Mouse (Mus musculus) heart, postnatal 0 days (tissue): ENCODE measurements around the gene Secisbp2. TPM values are rescaled to one million over a fixed set of nuclear protein-coding genes. Genes with fewer than 3 reads are reported as not detected.

Source experiments
- ATAC-seq: fragments of 200-750 bp; cut with Nextera tagmentation; 2 replicates; pipeline ENCODE4 v1.8.0; 2017; ENCODE audit warnings: low read depth, moderate number of reproducible peaks, moderate library complexity; ENCODE audit not compliant: insufficient read depth
- DNase-seq: peaks from one replicate; pipeline ENCODE4 v3.0.0-alpha.2; 2016; ENCODE audit warnings: low spot score
- H3K27ac ChIP-seq: fragments of 300-500 bp; sonication (generic); 2 replicates; pipeline ENCODE4 v1.5.1; 2014; ENCODE audit warnings: low read depth, mild to moderate bottlenecking
- H3K27me3 ChIP-seq: fragments of 300-500 bp; sonication (generic); 2 replicates; pipeline ENCODE4 v1.6.1; 2014; ENCODE audit warnings: low read length, mixed read lengths; ENCODE audit not compliant: control insufficient read depth, insufficient read depth
- H3K36me3 ChIP-seq: fragments of 300-500 bp; sonication (generic); replicated peaks from 2 replicates; pipeline ENCODE4 v1.6.1; 2014; ENCODE audit warnings: low read length, mixed read lengths; ENCODE audit not compliant: control insufficient read depth, insufficient read depth
- H3K4me1 ChIP-seq: fragments of 300-500 bp; sonication (generic); 2 replicates; pipeline ENCODE4 v1.6.1; 2014; ENCODE audit warnings: antibody characterized with exemption; ENCODE audit not compliant: control insufficient read depth, insufficient read depth
- H3K4me2 ChIP-seq: fragments of 300-500 bp; sonication (generic); 2 replicates; pipeline ENCODE4 v1.6.1; 2014; ENCODE audit warnings: low read depth, mild to moderate bottlenecking, low read length, moderate library complexity
- H3K4me3 ChIP-seq: fragments of 300-500 bp; sonication (generic); 2 replicates; pipeline ENCODE4 v1.5.1; 2014; ENCODE audit warnings: low read depth, low read length
- H3K9ac ChIP-seq: fragments of 300-500 bp; sonication (generic); replicated peaks from 2 replicates; pipeline ENCODE4 v1.6.1; 2014; ENCODE audit warnings: low read depth, low read length, mixed read lengths
- H3K9me3 ChIP-seq: fragments of 300-500 bp; sonication (generic); replicated peaks from 2 replicates; pipeline ENCODE4 v1.6.1; 2016; ENCODE audit warnings: low read length; ENCODE audit not compliant: control insufficient read depth
- CTCF ChIP-seq: IDR thresholded peaks from 2 replicates; pipeline ENCODE4 v1.5.1; 2016; ENCODE audit warnings: antibody characterized with exemption, control low read depth, low read depth
- EP300 ChIP-seq: IDR thresholded peaks from 2 replicates; pipeline ENCODE4 v1.6.1; 2016; ENCODE audit warnings: antibody characterized with exemption, low read depth
- WGBS: fragments of 180-500 bp; shearing (Covaris S2); extraction: QIAGEN DNeasy Blood & Tissue Kit; methylation state at CpG from one replicate; pipeline ENCODE4 v1.1.7; 2014; 5-methylcytosine and 5-hydroxymethylcytosine counted together
- polyA plus RNA-seq: library from polyadenylated mRNA; unstranded; fragments of >200 nt; fragmentation: Nextera tagmentation; extraction: Ambion mirVana; gene quantifications from 2 replicates; pipeline ENCODE4 v1.2.1, GENCODE M21; 2015
- total RNA-seq: library from RNA; depleted of rRNA; stranded (reverse); fragments of >200 nt; gene quantifications from 2 replicates; pipeline ENCODE4 v1.2.3, GENCODE M21; 2014; ENCODE audit warnings: low replicate concordance

The Secisbp2 gene
- total and polyA plus RNA-seq, 2 experiments from 2014 or later = 27.7 to 29.8 TPM

DNA sequence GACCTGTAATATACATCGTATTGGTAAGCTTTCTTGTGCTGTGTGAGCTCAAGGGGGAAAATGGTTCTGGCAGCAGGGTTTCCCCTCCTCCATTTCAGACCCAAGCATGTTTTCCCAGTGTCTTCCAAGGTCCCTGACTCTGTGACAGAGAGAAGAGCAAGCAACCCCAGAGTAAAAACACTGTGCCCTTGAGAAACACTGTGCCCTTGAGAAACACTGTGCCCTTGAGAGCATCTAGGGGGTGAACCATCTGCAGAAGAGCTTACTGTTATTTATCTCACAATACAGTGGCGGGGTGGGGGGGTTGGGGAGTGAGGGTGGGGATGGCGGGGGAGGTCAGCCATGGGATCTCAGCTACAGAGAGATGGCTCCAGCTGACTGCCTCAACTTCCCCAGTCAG, 67.8 kb downstream of the Secisbp2 start:
- WGBS = 72% methylated on average over 3 of the region's 3 CpGs
- H3K4me1 ChIP-seq = no peaks in the 10 kb centered on the region
- no peak overlapping the region for H3K4me2 ChIP-seq
- H3K9ac ChIP-seq = no peak overlapping the region
- ATAC-seq (no peak), DNase-seq (no peak)
- TF ChIP-seq EP300 (no peak), CTCF (no peak)
- H3K36me3 ChIP-seq = 0 out of 2 replicates have a peak, but pooled peaks cover 3% of the 10 kb centered on the region
- no peak overlapping the region for H3K27ac ChIP-seq
- no peak overlapping the region for H3K4me3 ChIP-seq
- no peaks in the 10 kb centered on the region for H3K27me3 ChIP-seq
- 0 out of 2 replicates have a peak, but pooled peaks cover 4% of the 10 kb centered on the region for H3K9me3 ChIP-seq

DNA sequence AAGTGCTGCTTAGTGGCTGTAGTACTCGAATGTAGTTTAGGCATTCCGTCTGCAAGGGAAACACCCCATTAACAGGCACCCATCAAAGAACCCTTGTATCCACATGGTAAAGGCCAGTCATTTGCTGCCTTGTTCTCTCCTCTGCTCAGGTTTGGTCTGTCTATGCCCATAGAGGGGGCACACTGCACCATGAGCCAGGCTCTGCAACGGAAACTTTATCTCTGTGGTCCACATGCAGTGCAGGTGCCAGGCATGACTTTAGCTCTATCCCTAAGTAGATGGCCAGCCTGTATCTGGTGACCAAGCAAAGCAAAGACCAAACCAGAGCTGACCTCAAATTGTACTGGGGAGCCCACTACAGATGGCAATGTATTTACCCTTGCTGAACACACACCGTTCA, 69.1 kb downstream of the Secisbp2 start:
- Histone ChIP-seq H3K27ac (no peak overlapping the region), H3K9me3 (0 out of 2 replicates have a peak, but pooled peaks cover 4% of the 10 kb centered on the region), H3K4me1 (no peaks in the 10 kb centered on the region), H3K9ac (no peak overlapping the region), H3K4me3 (no peak overlapping the region), H3K27me3 (no peaks in the 10 kb centered on the region), H3K36me3 (0 out of 2 replicates have a peak, but pooled peaks cover 3% of the 10 kb centered on the region), H3K4me2 (no peak overlapping the region)
- DNase-seq (no peak), ATAC-seq (no peak)
- TF ChIP-seq CTCF (no peak), EP300 (no peak)
- 88% methylated on average over 4 of the region's 4 CpGs for WGBS

DNA sequence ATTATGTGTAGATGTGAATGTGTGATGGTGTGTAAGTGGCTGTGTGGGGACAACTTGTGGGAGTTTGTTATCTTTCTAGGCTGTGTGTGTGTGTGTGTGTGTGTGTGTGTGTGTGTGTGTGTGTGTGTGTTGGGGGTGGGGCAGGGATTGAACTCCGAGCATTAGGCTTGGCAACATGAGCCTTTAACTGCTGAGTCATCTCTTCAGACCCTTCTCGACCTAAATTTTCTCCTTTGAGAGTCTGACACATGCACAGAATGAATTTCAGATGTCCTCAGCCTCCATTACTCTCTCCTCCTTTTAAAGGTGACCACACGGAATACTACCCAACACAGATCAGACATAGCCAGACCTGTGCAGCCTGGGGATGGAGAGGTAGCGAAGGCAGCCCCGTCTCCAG, 71.6 kb downstream of the Secisbp2 start:
- Histone ChIP-seq H3K9me3 (0 out of 2 replicates have a peak, but pooled peaks cover 4% of the 10 kb centered on the region), H3K27me3 (no peaks in the 10 kb centered on the region), H3K27ac (no peak overlapping the region), H3K4me3 (no peak overlapping the region), H3K9ac (no peak overlapping the region), H3K4me1 (no peaks in the 10 kb centered on the region), H3K4me2 (no peak overlapping the region), H3K36me3 (0 out of 2 replicates have a peak, but pooled peaks cover under 1% of the 10 kb centered on the region)
- no peak for ATAC-seq
- 82% methylated on average over 5 of the region's 5 CpGs for WGBS
- TF ChIP-seq EP300 = no peak
- TF ChIP-seq CTCF = no peak
- DNase-seq = no peak

DNA sequence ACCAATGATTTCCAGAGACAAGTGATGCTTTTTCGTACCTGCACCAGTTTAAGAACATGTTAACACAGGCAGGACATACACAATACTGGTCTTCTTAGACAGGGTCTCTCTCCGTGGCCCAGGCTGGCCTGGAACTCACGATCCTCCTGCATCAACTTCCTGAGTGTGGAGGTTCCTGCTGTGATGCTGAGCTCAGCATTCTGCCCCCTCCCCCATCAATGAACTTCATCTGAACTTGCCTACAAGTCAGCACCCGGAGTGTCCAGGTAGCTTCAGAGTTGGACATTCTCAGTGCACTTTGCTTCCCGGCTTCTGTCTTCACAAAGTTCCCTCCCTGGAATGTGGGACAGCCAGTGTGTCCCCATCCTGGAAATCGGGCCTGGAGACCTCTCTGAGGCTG, 73.1 kb downstream of the Secisbp2 start:
- 63% methylated on average over 6 of the region's 6 CpGs for WGBS
- H3K36me3 ChIP-seq = no peaks in the 10 kb centered on the region
- H3K9me3 ChIP-seq = no peaks in the 10 kb centered on the region
- H3K9ac ChIP-seq = no peak overlapping the region
- H3K27me3 ChIP-seq = no peaks in the 10 kb centered on the region
- no peak overlapping the region for H3K27ac ChIP-seq
- H3K4me2 ChIP-seq = no peak overlapping the region
- TF ChIP-seq CTCF (no peak), EP300 (no peak)
- DNase-seq (no peak), ATAC-seq (no peak)
- H3K4me1 ChIP-seq = 0 out of 2 replicates have a peak, but pooled peaks cover 3% of the 10 kb centered on the region
- no peak overlapping the region for H3K4me3 ChIP-seq

DNA sequence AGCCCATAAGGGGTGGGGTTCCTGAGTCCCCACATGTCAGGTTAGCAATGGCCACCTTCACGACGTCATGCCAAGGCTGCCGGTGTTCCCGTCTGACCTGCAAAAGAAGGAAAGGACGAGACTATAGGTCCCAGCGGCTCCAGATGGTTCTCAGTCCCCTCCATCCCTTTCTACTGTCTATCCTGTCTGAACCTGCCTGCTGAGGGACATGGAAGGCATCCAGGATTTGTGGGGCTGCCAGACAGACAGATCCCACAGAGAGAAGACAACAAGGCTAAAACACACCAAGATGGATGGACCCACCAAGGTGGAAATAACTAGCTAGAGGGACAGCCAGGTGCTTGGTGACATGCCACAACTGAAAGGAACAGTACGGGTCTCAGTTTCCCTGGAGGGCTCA, 73.9 kb downstream of the Secisbp2 start:
- ATAC-seq (no peak), DNase-seq (no peak)
- H3K9ac ChIP-seq = no peak overlapping the region
- WGBS = 90% methylated on average over 7 of the region's 7 CpGs
- H3K4me3 ChIP-seq = no peak overlapping the region
- no peak overlapping the region for H3K4me2 ChIP-seq
- no peak overlapping the region for H3K27ac ChIP-seq
- H3K9me3 ChIP-seq = no peaks in the 10 kb centered on the region
- H3K4me1 ChIP-seq = peaks cover 9% of the 10 kb centered on the region; the same call in 1 of the 2 replicates
- no peak for TF ChIP-seq EP300
- no peak for TF ChIP-seq CTCF
- H3K27me3 ChIP-seq = no peaks in the 10 kb centered on the region
- no peaks in the 10 kb centered on the region for H3K36me3 ChIP-seq

DNA sequence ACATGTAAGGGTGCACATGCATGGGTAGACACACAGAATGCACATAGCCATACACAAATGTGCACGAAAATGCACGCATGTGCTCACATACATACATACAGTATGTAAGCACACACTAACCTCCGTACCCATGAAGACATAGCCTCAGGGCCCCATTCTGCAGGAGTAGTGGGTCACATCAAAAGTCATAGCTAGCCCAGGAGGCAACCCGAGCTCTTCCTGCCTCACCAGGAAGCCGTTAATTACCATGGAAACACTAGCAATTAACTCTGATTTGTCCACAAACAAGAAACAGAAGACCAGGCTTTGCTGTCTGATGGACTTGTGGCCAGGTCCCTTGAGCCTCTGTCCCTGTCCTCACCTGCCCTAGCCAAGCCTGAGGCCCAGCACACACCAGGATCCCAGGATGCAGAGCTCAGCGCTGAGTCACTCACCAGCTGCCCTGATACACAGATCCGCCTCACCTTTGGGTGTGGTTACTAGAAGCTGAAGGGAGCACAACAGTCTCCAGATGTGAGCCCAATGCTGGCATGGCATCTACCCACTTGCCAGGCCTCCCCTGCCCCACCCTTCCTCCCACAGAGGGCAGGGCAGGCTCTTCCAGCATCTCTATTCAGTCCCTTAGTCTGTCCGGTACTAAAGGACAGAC, 74.6 kb downstream of the Secisbp2 start:
- TF ChIP-seq EP300 (no peak), CTCF (no peak)
- no peak overlapping the region for H3K4me2 ChIP-seq
- no peak overlapping the region for H3K9ac ChIP-seq
- no peaks in the 10 kb centered on the region for H3K9me3 ChIP-seq
- no peak overlapping the region for H3K27ac ChIP-seq
- H3K27me3 ChIP-seq = no peaks in the 10 kb centered on the region
- ATAC-seq (no peak), DNase-seq (no peak)
- H3K4me3 ChIP-seq = no peak overlapping the region
- no peaks in the 10 kb centered on the region for H3K36me3 ChIP-seq
- WGBS = 77% methylated on average over 8 of the region's 8 CpGs
- peaks cover 10% of the 10 kb centered on the region; the same call in 1 of the 2 replicates for H3K4me1 ChIP-seq
